Mouse (Mus musculus) neutrophil, adult 5-6 weeks (primary cell): ENCODE results near the gene Retreg2. TPM values are rescaled to one million over a fixed set of nuclear protein-coding genes. Genes with fewer than 3 reads are reported as not detected.

Source experiments
- ATAC-seq: fragments of 151-379, 151-347 bp; 2 replicates; pipeline ENCODE4 v1.8.0; 2017; ENCODE audit warnings: mild to moderate bottlenecking, moderate TSS enrichment; ENCODE audit not compliant: insufficient number of reproducible peaks, poor library complexity, low FRiP score, severe bottlenecking; ENCODE audit errors: extremely low read depth
- total RNA-seq: library from RNA; stranded (forward); fragments of 200-1000 nt; gene quantifications from 2 replicates; pipeline ENCODE4 v1.2.3, GENCODE M21; 2017

Gene Retreg2
- total RNA-seq = 49.4 and 85.1 TPM in 2 replicates

GRCm38 (mm10) chr1:75142301-75143261 is at the start of gene Retreg2, which contains the start of gene Cnppd1:
TSS of gene Retreg2 (plus strand) at chr1:75142778.
TSS of gene Cnppd1 (minus strand) at chr1:75142711.
- ATAC-seq = peak; percentile 62

- no peak for ATAC-seq
These were observed 20.4 kb upstream of the Retreg2 start for GRCm38 (mm10) chr1:75122211-75122610.

GRCm38 (mm10) chr1:75124346-75125321 is 17.9 kb upstream of the Retreg2 start, which contains the start of gene Nhej1:
TSS of gene Nhej1 (minus strand) at chr1:75125200.
- peak; percentile 92 for ATAC-seq

GRCm38 (mm10) chr1:75125418-75125817 is 17.2 kb upstream of the Retreg2 start:
- ATAC-seq = no peak

GRCm38 (mm10) chr1:75128641-75129040 is 13.9 kb upstream of the Retreg2 start:
- ATAC-seq = no peak

GRCm38 (mm10) chr1:75133421-75134207 is 9.0 kb upstream of the Retreg2 start, which contains the start of gene Slc23a3:
TSS of gene Slc23a3 (minus strand) at chr1:75133890.
- no peak for ATAC-seq

- no peak for ATAC-seq
These were observed 6.3 kb upstream of the Retreg2 start for GRCm38 (mm10) chr1:75136293-75136692.

GRCm38 (mm10) chr1:75136730-75137129 is 5.8 kb upstream of the Retreg2 start:
- no peak for ATAC-seq

GRCm38 (mm10) chr1:75138448-75138847 is 4.1 kb upstream of the Retreg2 start:
- ATAC-seq = no peak

- no peak for ATAC-seq
These were observed 1.9 kb upstream of the Retreg2 start for GRCm38 (mm10) chr1:75140601-75141190.

GRCm38 (mm10) chr1:75141486-75142190 is 940 bp upstream of the Retreg2 start:
- ATAC-seq = peak; percentile 47

- ATAC-seq = no peak
These were observed 3.0 kb downstream of the Retreg2 start for GRCm38 (mm10) chr1:75145589-75145988.

- no peak for ATAC-seq
These were observed 5.0 kb downstream of the Retreg2 start for GRCm38 (mm10) chr1:75147411-75148135.

- ATAC-seq = no peak
These were observed 6.1 kb downstream of the Retreg2 start for GRCm38 (mm10) chr1:75148727-75149126.

- ATAC-seq = no peak
These were observed 13.3 kb downstream of the Retreg2 start for GRCm38 (mm10) chr1:75155837-75156236.

- ATAC-seq = no peak
These were observed 16.4 kb downstream of the Retreg2 start for GRCm38 (mm10) chr1:75158990-75159389.
